Mouse (Mus musculus) heart, embryonic 14.5 days (tissue): Measurements from ENCODE around the gene Rbfox2. TPM values are rescaled to one million over a fixed set of nuclear protein-coding genes. Genes with fewer than 3 reads are reported as not detected.
A peak's percentile ranks its signal among the peaks of the same experiment; 100 is the strongest.

ENCODE experiments used
- ATAC-seq: fragments of 200-750 bp; cut with Nextera tagmentation; 2 replicates; pipeline ENCODE4 v1.8.0; 2017; ENCODE audit warnings: low read depth, moderate TSS enrichment; ENCODE audit not compliant: insufficient number of reproducible peaks, insufficient read depth, low FRiP score
- H3K27ac ChIP-seq, 2 experiments: fragments of 200-500 bp in 1 of 2; fragments of 300-500 bp in 1 of 2; sonication (generic) in 1 of 2; replicated peaks in 1 of 2; 2 replicates each; pipeline ENCODE4 v1.5.1; 2012 to 2014; ENCODE audit warnings: low read depth in 2 of 2, low read length in 2 of 2, control low read depth in 1 of 2, mild to moderate bottlenecking in 1 of 2, mixed read lengths in 1 of 2; ENCODE audit not compliant: control insufficient read depth in 1 of 2, insufficient read depth in 1 of 2
- H3K27me3 ChIP-seq: fragments of 300-500 bp; sonication (generic); 2 replicates; pipeline ENCODE4 v1.6.1; 2014; ENCODE audit warnings: mild to moderate bottlenecking, low read length, control low read depth; ENCODE audit not compliant: control insufficient read depth, insufficient read depth
- H3K36me3 ChIP-seq: fragments of 300-500 bp; sonication (generic); 2 replicates; pipeline ENCODE4 v1.6.1; 2014; ENCODE audit warnings: mild to moderate bottlenecking, control low read depth, low read length, mixed read lengths; ENCODE audit not compliant: control insufficient read depth, insufficient read depth
- H3K4me1 ChIP-seq, 2 experiments: fragments of 200-500 bp in 1 of 2; fragments of 300-500 bp in 1 of 2; sonication (generic) in 1 of 2; 2 replicates each; pipeline ENCODE4 v1.6.1; 2012 to 2014; ENCODE audit warnings: low read length in 2 of 2, control low read depth in 1 of 2, mixed read lengths in 1 of 2; ENCODE audit not compliant: control insufficient read depth in 2 of 2, insufficient read depth in 2 of 2
- H3K4me2 ChIP-seq: fragments of 300-500 bp; sonication (generic); 2 replicates; pipeline ENCODE4 v1.6.1; 2014; ENCODE audit warnings: mild to moderate bottlenecking, low read length
- H3K4me3 ChIP-seq, 2 experiments: fragments of 200-500 bp in 1 of 2; fragments of 300-500 bp in 1 of 2; sonication (generic) in 1 of 2; 2 replicates each; pipeline ENCODE4 v1.5.1; 2012 to 2014; ENCODE audit warnings: low read length in 2 of 2, mild to moderate bottlenecking in 2 of 2, control low read depth in 1 of 2, low read depth in 1 of 2, moderate library complexity in 1 of 2; ENCODE audit not compliant: control insufficient read depth in 1 of 2, insufficient read depth in 1 of 2
- H3K9ac ChIP-seq: fragments of 300-500 bp; sonication (generic); 2 replicates; pipeline ENCODE4 v1.6.1; 2014; ENCODE audit warnings: mild to moderate bottlenecking, low read length
- H3K9me3 ChIP-seq: fragments of 300-500 bp; sonication (generic); 2 replicates; pipeline ENCODE4 v1.6.1; 2016; ENCODE audit warnings: low read length, control low read depth; ENCODE audit not compliant: control insufficient read depth
- WGBS: fragments of 180-500 bp; shearing (Covaris S2); extraction: QIAGEN DNeasy Blood & Tissue Kit; methylation state at CpG from one replicate; pipeline ENCODE4 v1.1.7; 2014; 5-methylcytosine and 5-hydroxymethylcytosine counted together
- polyA plus RNA-seq: library from polyadenylated mRNA; unstranded; fragments of >200 nt; fragmentation: Nextera tagmentation; extraction: Ambion mirVana; gene quantifications from 2 replicates; pipeline ENCODE4 v1.2.1, GENCODE M21; 2014

The Rbfox2 gene
- 84.3 and 89.1 TPM in 2 replicates for polyA plus RNA-seq

GRCm38 (mm10) chr15:77306547-77307261 is at the start of gene Rbfox2:
Rbfox2 (minus strand) TSS chr15:77307004.
- Histone ChIP-seq H3K9ac (peak within 1 kb of the TSS; percentile 91), H3K36me3 (peaks cover 4% of the 10 kb centered on the region; the same call in 1 of the 2 replicates), H3K4me1 (peaks cover 7 to 30% of the 10 kb centered on the region in 2 experiments), H3K27ac (peak within 1 kb of the TSS; percentile 97), H3K4me2 (peak within 1 kb of the TSS; percentile 93), H3K4me3 (peak within 1 kb of the TSS; percentile 80 to 94), H3K27me3 (no peaks in the 10 kb centered on the region), H3K9me3 (no peaks in the 10 kb centered on the region)
- WGBS = under 1% methylated on average over 89 of the region's 90 CpGs
- ATAC-seq = peak; percentile 93

- Histone ChIP-seq H3K4me3 (peak overlapping the region; percentile 1 to 16; a peak in 1 of 4 replicates), H3K9ac (peak overlapping the region; percentile 47; the same call in 1 of the 2 replicates), H3K27ac (peak overlapping the region in 1 of 2 experiments; percentile 22; a peak in 1 of 4 replicates), H3K4me1 (peaks cover 29 to 43% of the 10 kb centered on the region in 2 experiments), H3K27me3 (no peaks in the 10 kb centered on the region), H3K4me2 (peak overlapping the region; percentile 59), H3K36me3 (no peaks in the 10 kb centered on the region), H3K9me3 (no peaks in the 10 kb centered on the region)
- peak; percentile 29; the same call in 1 of the 2 replicates for ATAC-seq
- WGBS = 5% methylated on average over 11 of the region's 11 CpGs
Measured at GRCm38 (mm10) chr15:77356248-77356810, 49.5 kb upstream of the Rbfox2 start.

DNA sequence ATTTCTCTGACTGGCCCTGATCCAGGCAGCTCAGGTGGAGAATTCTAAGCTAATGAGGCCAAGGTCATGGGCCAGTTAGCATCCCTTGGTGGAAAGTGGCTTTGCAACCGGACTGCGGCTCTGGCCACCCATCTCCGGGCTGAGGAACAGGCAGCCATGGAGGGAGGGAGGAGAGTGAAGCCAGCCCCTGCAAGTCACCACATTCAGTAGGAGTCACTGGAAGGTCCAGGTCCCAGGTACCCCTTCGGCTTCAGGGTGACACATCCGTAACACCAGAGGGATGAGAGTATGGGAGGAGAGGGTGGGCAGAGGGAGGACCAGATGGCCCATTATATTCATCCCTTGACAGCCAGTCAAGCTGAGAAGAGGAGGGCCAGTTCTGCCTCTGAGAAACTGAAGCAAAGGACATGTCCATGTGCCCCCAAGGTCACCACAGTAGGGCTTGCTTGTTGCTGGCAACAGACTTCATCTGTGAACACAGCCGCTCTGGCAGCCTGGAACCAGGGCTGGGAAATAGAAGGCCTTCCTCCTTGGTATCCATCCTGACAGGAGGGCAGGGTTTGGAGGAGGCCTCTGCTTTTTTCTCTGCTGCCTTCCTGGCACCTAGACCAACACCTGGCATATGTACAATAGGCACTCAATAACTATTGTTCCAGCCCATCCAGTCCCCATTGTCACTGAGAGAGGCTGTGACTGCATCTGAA is 48.2 kb upstream of the Rbfox2 start:
- no peaks in the 10 kb centered on the region for H3K36me3 ChIP-seq
- H3K4me1 ChIP-seq = peaks cover 29 to 43% of the 10 kb centered on the region in 2 experiments
- ATAC-seq = no peak
- H3K4me3 ChIP-seq = no peak overlapping the region
- H3K27me3 ChIP-seq = no peaks in the 10 kb centered on the region
- H3K27ac ChIP-seq = peak overlapping the region; percentile 51 to 66
- H3K9ac ChIP-seq = 0 out of 2 replicates have a peak overlapping the region, but pooled peaks have one; percentile 42
- 65% methylated on average over 6 of the region's 6 CpGs for WGBS
- H3K9me3 ChIP-seq = no peaks in the 10 kb centered on the region
- H3K4me2 ChIP-seq = peak overlapping the region; percentile 14; the same call in 1 of the 2 replicates

DNA sequence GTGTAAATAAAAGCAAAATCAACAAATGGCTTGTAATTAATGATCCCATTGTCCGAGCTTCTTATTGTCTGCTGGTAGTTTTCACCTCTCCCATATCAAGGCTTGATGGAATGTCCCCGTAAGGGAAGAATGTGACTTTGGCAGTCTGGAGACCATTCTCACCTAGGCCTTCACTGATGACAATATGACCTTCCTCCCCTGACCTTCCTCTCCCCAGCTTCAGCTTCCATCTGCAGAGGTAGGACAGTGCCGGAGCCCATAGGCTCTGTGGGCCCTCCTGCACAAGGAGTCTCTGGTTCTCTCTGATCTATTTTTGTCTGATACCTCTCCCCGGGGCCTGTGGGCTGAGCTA is 47.7 kb upstream of the Rbfox2 start:
- ATAC-seq = no peak
- H3K9ac ChIP-seq = peak overlapping the region; percentile 42; the same call in 1 of the 2 replicates
- H3K4me2 ChIP-seq = peak overlapping the region; percentile 14; the same call in 1 of the 2 replicates
- H3K4me1 ChIP-seq = peaks cover 28 to 41% of the 10 kb centered on the region in 2 experiments
- H3K36me3 ChIP-seq = no peaks in the 10 kb centered on the region
- WGBS = 22% methylated on average over 4 of the region's 4 CpGs
- no peaks in the 10 kb centered on the region for H3K9me3 ChIP-seq
- H3K27me3 ChIP-seq = no peaks in the 10 kb centered on the region
- H3K4me3 ChIP-seq = no peak overlapping the region
- H3K27ac ChIP-seq = peak overlapping the region; percentile 51 to 66

DNA sequence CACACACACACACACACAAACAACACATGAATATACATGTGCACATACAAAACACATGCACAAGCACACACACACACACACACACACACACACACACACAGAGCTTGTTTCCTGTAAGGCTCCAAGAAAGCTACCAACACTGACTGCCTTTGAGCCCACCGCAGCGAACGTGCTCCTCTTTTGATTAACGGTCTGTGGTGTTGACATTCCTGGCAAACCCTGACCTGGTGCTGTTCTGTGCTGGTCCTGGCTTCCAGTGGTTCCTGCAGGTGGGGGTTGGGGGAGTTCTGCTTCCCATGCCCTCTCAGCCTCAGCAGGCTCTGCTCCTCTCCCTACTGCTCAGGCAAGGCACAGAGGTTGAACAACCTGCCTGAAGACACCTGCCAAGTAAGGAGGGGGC is 47.0 kb upstream of the Rbfox2 start:
- no peaks in the 10 kb centered on the region for H3K27me3 ChIP-seq
- H3K36me3 ChIP-seq = no peaks in the 10 kb centered on the region
- 14% methylated on average over 4 of the region's 4 CpGs for WGBS
- no peak overlapping the region for H3K4me2 ChIP-seq
- no peak for ATAC-seq
- H3K27ac ChIP-seq = peak overlapping the region in 1 of 2 experiments; percentile 34; a peak in 1 of 4 replicates
- H3K4me1 ChIP-seq = peaks cover 23 to 34% of the 10 kb centered on the region in 2 experiments
- H3K4me3 ChIP-seq = no peak overlapping the region
- no peak overlapping the region for H3K9ac ChIP-seq
- no peaks in the 10 kb centered on the region for H3K9me3 ChIP-seq

DNA sequence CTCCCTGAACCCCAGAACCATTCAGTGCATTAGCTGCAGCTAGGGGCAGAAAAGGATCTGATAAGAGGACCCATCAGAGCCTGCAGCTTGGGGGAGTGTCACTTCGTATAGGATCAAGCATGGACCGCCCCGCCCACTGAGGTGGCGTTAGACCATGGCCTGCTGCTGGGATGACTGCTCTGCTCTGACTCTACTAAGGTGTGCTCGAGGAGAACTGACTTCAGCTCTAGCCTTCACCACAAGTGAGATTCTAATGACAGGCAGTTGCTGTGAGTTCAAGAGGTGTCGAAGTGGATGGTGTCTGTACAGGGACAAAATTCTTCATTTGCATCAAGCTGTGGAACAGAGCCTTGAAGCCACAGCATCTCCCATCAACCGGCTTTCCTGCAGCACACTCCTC is 46.1 kb upstream of the Rbfox2 start:
- Histone ChIP-seq H3K27ac (no peak overlapping the region), H3K27me3 (no peaks in the 10 kb centered on the region), H3K9me3 (no peaks in the 10 kb centered on the region), H3K4me3 (no peak overlapping the region), H3K36me3 (no peaks in the 10 kb centered on the region), H3K4me1 (peaks cover 23 to 34% of the 10 kb centered on the region in 2 experiments), H3K4me2 (no peak overlapping the region), H3K9ac (no peak overlapping the region)
- WGBS = 65% methylated on average over 7 of the region's 7 CpGs
- no peak for ATAC-seq

DNA sequence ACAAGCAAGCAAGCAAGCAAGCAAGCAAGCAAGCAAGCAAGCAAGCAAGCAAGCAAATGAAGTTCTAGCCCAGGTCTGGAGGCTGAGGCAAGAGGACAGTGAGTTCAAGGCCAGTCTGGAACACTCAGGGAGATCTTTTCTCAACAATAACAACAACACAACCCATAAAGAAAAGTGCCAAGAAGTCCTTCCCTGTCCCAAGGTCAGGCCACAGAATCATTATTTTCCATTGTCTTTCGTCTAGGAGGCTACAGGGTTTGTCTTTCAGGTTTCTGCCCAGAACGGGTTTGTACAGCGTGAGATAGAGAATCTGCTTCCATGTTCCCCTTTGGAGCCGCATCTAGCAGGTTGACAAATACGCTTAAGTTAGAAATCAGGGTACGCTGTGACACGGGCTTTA is 43.3 kb upstream of the Rbfox2 start:
- ATAC-seq = no peak
- H3K27ac ChIP-seq = no peak overlapping the region

More for the DNA sequence above, 43.3 kb upstream of the Rbfox2 start:
- Histone ChIP-seq H3K4me1 (peaks cover 10 to 17% of the 10 kb centered on the region in 2 experiments), H3K4me3 (no peak overlapping the region), H3K27me3 (no peaks in the 10 kb centered on the region), H3K36me3 (no peaks in the 10 kb centered on the region), H3K9ac (no peak overlapping the region), H3K4me2 (no peak overlapping the region), H3K9me3 (no peaks in the 10 kb centered on the region)
- WGBS = 86% methylated on average over 7 of the region's 7 CpGs
